Mouse (Mus musculus) kidney, adult 2 months (tissue): ENCODE data around the gene Olfr1036.

ENCODE experiments used
- CTCF ChIP-seq: fragments of 200-500 bp; conservative IDR thresholded peaks from 2 replicates; pipeline ENCODE4 v1.5.1; 2011; ENCODE audit warnings: low read depth, mild to moderate bottlenecking, control low read depth, low read length, moderate library complexity, mixed read lengths; ENCODE audit not compliant: insufficient read depth, insufficient read length
- POLR2A ChIP-seq: fragments of 200-500 bp; IDR thresholded peaks from one replicate; pipeline ENCODE4 v1.6.1; 2011; ENCODE audit warnings: low read depth, low read length, control low read depth

DNA sequence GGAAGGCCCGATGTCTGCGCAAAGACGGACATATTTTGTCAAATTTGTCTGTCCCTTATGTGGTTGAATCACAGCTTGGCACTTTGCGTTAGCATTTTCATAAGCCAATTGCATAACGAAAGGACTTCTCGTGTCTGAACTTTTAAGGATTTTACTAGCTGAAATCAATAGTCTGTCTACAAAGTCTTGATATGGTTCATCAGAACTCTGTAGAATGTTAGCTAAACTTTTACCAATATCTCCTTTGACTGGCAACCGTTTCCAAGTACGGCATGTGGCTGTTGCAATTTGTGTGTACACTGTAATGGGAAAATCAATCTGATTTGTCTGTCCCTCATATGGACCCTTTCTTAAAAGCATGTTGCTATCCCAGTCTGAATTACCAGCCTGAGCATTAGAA, 3.6 kb upstream of the Olfr1036 start:
- TF ChIP-seq CTCF (no peak), POLR2A (no peak)
